Mouse (Mus musculus) lung, postnatal 0 days (tissue): ENCODE measurements around the gene Tulp4. TPM values are rescaled to one million over a fixed set of nuclear protein-coding genes. Genes with fewer than 3 reads are reported as not detected.
A peak's percentile ranks its signal among the peaks of the same experiment; 100 is the strongest.
"Not testable (repeated sequence)": the region's sequence is repeated elsewhere in the genome, so short reads cannot be mapped to it uniquely, and the experiment has no call there.

ENCODE experiments used
- ATAC-seq: fragments of 200-750 bp; cut with Nextera tagmentation; 2 replicates; pipeline ENCODE4 v1.8.0; 2017; ENCODE audit warnings: moderate library complexity
- DNase-seq: peaks from one replicate; pipeline ENCODE4 v3.0.0-alpha.2; 2016; ENCODE audit warnings: low spot score
- H3K27ac ChIP-seq: fragments of 300-500 bp; sonication (generic); 2 replicates; pipeline ENCODE4 v1.5.1; 2014; ENCODE audit warnings: antibody characterized with exemption, mild to moderate bottlenecking, low read length, mixed read lengths
- H3K27me3 ChIP-seq: fragments of 300-500 bp; sonication (generic); replicated peaks from 2 replicates; pipeline ENCODE4 v1.6.1; 2014; ENCODE audit warnings: low read length, mixed read lengths; ENCODE audit not compliant: insufficient read depth
- H3K36me3 ChIP-seq: fragments of 300-500 bp; sonication (generic); 2 replicates; pipeline ENCODE4 v1.6.1; 2014; ENCODE audit warnings: low read length, mixed read lengths; ENCODE audit not compliant: insufficient read depth
- H3K4me1 ChIP-seq: fragments of 300-500 bp; sonication (generic); 2 replicates; pipeline ENCODE4 v1.6.1; 2014; ENCODE audit warnings: antibody characterized with exemption, low read depth, low read length, mixed read lengths; ENCODE audit not compliant: insufficient read depth
- H3K4me2 ChIP-seq: fragments of 300-500 bp; sonication (generic); replicated peaks from 2 replicates; pipeline ENCODE4 v1.6.1; 2014; ENCODE audit warnings: low read depth, mild to moderate bottlenecking, low read length, moderate library complexity, mixed read lengths
- H3K4me3 ChIP-seq: fragments of 300-500 bp; sonication (generic); 2 replicates; pipeline ENCODE4 v1.5.1; 2014; ENCODE audit warnings: low read depth, low read length
- H3K9ac ChIP-seq: fragments of 300-500 bp; sonication (generic); replicated peaks from 2 replicates; pipeline ENCODE4 v1.6.1; 2014; ENCODE audit warnings: low read depth, mild to moderate bottlenecking
- H3K9me3 ChIP-seq: fragments of 300-500 bp; sonication (generic); 2 replicates; pipeline ENCODE4 v1.6.1; 2016; ENCODE audit warnings: low read length, mixed read lengths
- CTCF ChIP-seq: IDR thresholded peaks from 2 replicates; pipeline ENCODE4 v1.5.1; 2016; ENCODE audit warnings: antibody characterized with exemption, mild to moderate bottlenecking
- EP300 ChIP-seq: IDR thresholded peaks from 2 replicates; pipeline ENCODE4 v1.6.1; 2016; ENCODE audit warnings: antibody characterized with exemption, mild to moderate bottlenecking, control low read depth
- WGBS: fragments of 180-500 bp; shearing (Covaris S2); extraction: QIAGEN DNeasy Blood & Tissue Kit; methylation state at CpG from one replicate; pipeline ENCODE4 v1.1.7; 2014; 5-methylcytosine and 5-hydroxymethylcytosine counted together
- polyA plus RNA-seq: library from polyadenylated mRNA; unstranded; fragments of >200 nt; fragmentation: Nextera tagmentation; extraction: Ambion mirVana; gene quantifications from 2 replicates; pipeline ENCODE4 v1.2.1, GENCODE M21; 2015

Tulp4 gene
- polyA plus RNA-seq, 1 experiment from 2014 or later = 35.4 TPM

- WGBS = 90% methylated on average over 4 of the region's 4 CpGs
- H3K36me3 ChIP-seq = peaks cover 21% of the 10 kb centered on the region; the same call in 1 of the 2 replicates
- H3K4me3 ChIP-seq = no peak overlapping the region
- H3K27me3 ChIP-seq = no peaks in the 10 kb centered on the region
- TF ChIP-seq CTCF (no peak), EP300 (no peak)
- H3K4me1 ChIP-seq = no peaks in the 10 kb centered on the region
- no peak overlapping the region for H3K4me2 ChIP-seq
- H3K9me3 ChIP-seq = no peaks in the 10 kb centered on the region
- ATAC-seq (no peak), DNase-seq (no peak)
- no peak overlapping the region for H3K9ac ChIP-seq
- H3K27ac ChIP-seq = no peak overlapping the region
Observed at GRCm38 (mm10) chr17:6215640-6216039, 109.4 kb downstream of the Tulp4 start.

- H3K4me3 ChIP-seq = no peak overlapping the region
- TF ChIP-seq EP300 (no peak), CTCF (no peak)
- H3K4me2 ChIP-seq = no peak overlapping the region
- H3K4me1 ChIP-seq = no peaks in the 10 kb centered on the region
- H3K27ac ChIP-seq = no peak overlapping the region
- peaks cover 21% of the 10 kb centered on the region; the same call in 1 of the 2 replicates for H3K36me3 ChIP-seq
- DNase-seq (no peak), ATAC-seq (no peak)
- H3K9me3 ChIP-seq = no peaks in the 10 kb centered on the region
- WGBS = 88% methylated on average over 10 of the region's 10 CpGs
- H3K27me3 ChIP-seq = no peaks in the 10 kb centered on the region
- H3K9ac ChIP-seq = no peak overlapping the region
Observed at GRCm38 (mm10) chr17:6216514-6216913, 110.3 kb downstream of the Tulp4 start.

GRCm38 (mm10) chr17:6232633-6233032 lies 126.4 kb downstream of the Tulp4 start:
- not testable (repeated sequence) for H3K4me1 ChIP-seq, H3K9ac ChIP-seq, H3K27ac ChIP-seq, H3K4me2 ChIP-seq, ATAC-seq, DNase-seq, H3K4me3 ChIP-seq, H3K9me3 ChIP-seq, H3K36me3 ChIP-seq, H3K27me3 ChIP-seq
- no CpG with 5 or more reads among the region's 7 CpGs for WGBS

- not testable (repeated sequence) for DNase-seq, H3K9me3 ChIP-seq, H3K4me3 ChIP-seq, ATAC-seq, H3K4me1 ChIP-seq, H3K9ac ChIP-seq, H3K4me2 ChIP-seq, H3K27me3 ChIP-seq, H3K36me3 ChIP-seq, H3K27ac ChIP-seq
- 71% methylated on average over 1 of the region's 1 CpGs for WGBS
Observed at GRCm38 (mm10) chr17:6251298-6251697, 145.1 kb downstream of the Tulp4 start.

GRCm38 (mm10) chr17:6256400-6257069 lies 150.3 kb downstream of the Tulp4 start, which contains the start of gene Tmem181a:
Gene Tmem181a, plus strand, starts transcription at chr17:6256860.
- H3K4me3 ChIP-seq, H3K4me2 ChIP-seq, H3K27ac ChIP-seq, H3K36me3 ChIP-seq, DNase-seq, H3K27me3 ChIP-seq, H3K9me3 ChIP-seq, H3K4me1 ChIP-seq, H3K9ac ChIP-seq: not testable (repeated sequence)
- peak; percentile 44 for ATAC-seq
- WGBS = no CpG with 5 or more reads among the region's 51 CpGs

- H3K27ac ChIP-seq, H3K27me3 ChIP-seq, H3K4me2 ChIP-seq, H3K4me3 ChIP-seq, H3K9me3 ChIP-seq, H3K9ac ChIP-seq, H3K4me1 ChIP-seq, H3K36me3 ChIP-seq, ATAC-seq: not testable (repeated sequence)
- 1% methylated on average over 13 of the region's 20 CpGs for WGBS
- peak; percentile 0 for DNase-seq
Observed at GRCm38 (mm10) chr17:6257070-6257456, 150.8 kb downstream of the Tulp4 start.

GRCm38 (mm10) chr17:6269876-6270831 lies 163.9 kb downstream of the Tulp4 start:
- WGBS = 2% methylated on average over 37 of the region's 84 CpGs
- not testable (repeated sequence) for H3K36me3 ChIP-seq, H3K9me3 ChIP-seq, H3K27ac ChIP-seq, H3K4me1 ChIP-seq, H3K27me3 ChIP-seq
- DNase-seq (peak; percentile 4), ATAC-seq (peak; percentile 96)
- peak overlapping the region; percentile 47 for H3K4me3 ChIP-seq
- H3K4me2 ChIP-seq = peak overlapping the region; percentile 62
- 0 out of 2 replicates have a peak overlapping the region, but pooled peaks have one; percentile 29 for H3K9ac ChIP-seq

GRCm38 (mm10) chr17:6270840-6271239 lies 164.6 kb downstream of the Tulp4 start:
- peak overlapping the region; percentile 62 for H3K4me2 ChIP-seq
- peak; percentile 20 for DNase-seq
- under 1% methylated on average over 23 of the region's 25 CpGs for WGBS
- not testable (repeated sequence) for H3K36me3 ChIP-seq, H3K27ac ChIP-seq, H3K9me3 ChIP-seq, H3K27me3 ChIP-seq, H3K4me1 ChIP-seq
- H3K4me3 ChIP-seq = peak overlapping the region; percentile 47
- ATAC-seq = peak; percentile 23
- 0 out of 2 replicates have a peak overlapping the region, but pooled peaks have one; percentile 29 for H3K9ac ChIP-seq

GRCm38 (mm10) chr17:6271970-6272369 lies 165.7 kb downstream of the Tulp4 start:
- H3K4me1 ChIP-seq, H3K4me2 ChIP-seq, H3K9ac ChIP-seq, ATAC-seq, H3K9me3 ChIP-seq, H3K27me3 ChIP-seq, H3K36me3 ChIP-seq, H3K27ac ChIP-seq, H3K4me3 ChIP-seq: not testable (repeated sequence)
- 68% methylated on average over 6 of the region's 6 CpGs for WGBS
- DNase-seq = peak; percentile 3
